Mouse (Mus musculus) olfactory bulb, adult 2 months (tissue): Measurements from ENCODE around the gene Rrp1.

Experiments
- CTCF ChIP-seq: fragments of 200-500 bp; IDR thresholded peaks from 2 replicates; pipeline ENCODE4 v1.5.1; 2012; ENCODE audit warnings: low read depth, mild to moderate bottlenecking, low read length, moderate library complexity; ENCODE audit not compliant: insufficient read depth
- POLR2A ChIP-seq: fragments of 200-500 bp; IDR thresholded peaks from 2 replicates; pipeline ENCODE4 v1.6.1; 2012; ENCODE audit warnings: mild to moderate bottlenecking, low read depth, low read length, moderate library complexity; ENCODE audit not compliant: insufficient read depth

DNA sequence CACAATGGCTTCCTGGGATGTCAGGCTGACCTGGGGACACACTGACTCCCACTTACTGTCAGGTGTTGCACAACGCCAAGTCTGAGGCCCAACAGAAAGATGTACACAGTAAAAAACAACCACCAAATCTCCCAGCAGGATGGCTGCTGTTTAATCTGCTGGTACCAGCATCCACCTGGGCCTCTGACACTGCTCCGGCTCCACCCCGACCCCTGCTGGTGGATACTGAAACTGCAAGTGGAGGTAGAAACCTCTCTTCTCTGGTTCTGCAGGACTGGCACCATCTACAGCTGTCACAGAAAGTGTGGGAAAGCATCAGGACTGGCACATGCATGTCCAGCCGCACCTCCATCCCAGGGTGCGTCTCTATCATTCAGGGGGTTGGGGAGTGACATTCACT, 25.3 kb upstream of the Rrp1 start:
- TF ChIP-seq CTCF (peak; percentile 72), POLR2A (no peak)
